Mouse (Mus musculus): ENCODE data around the gene Smap1.

Gene Smap1

GRCm38 (mm10) chr1:23920275-23920674, 1.8 kb downstream of the Smap1 start:
- no peak for DNase-seq (ENCODE audit: low spot score in 2 of 2)

GRCm38 (mm10) chr1:23919086-23919485, 3.0 kb downstream of the Smap1 start:
- no peak for DNase-seq (ENCODE audit: low spot score in 2 of 2)

- DNase-seq (ENCODE audit: low spot score in 2 of 2) = no peak
Measured at GRCm38 (mm10) chr1:23915483-23915882, 6.6 kb downstream of the Smap1 start.

- DNase-seq (ENCODE audit: low spot score in 2 of 2) = no peak
Measured at GRCm38 (mm10) chr1:23912988-23913387, 9.1 kb downstream of the Smap1 start.

- no peak for DNase-seq (ENCODE audit: low spot score in 2 of 2)
Measured at GRCm38 (mm10) chr1:23906082-23906481, 16.0 kb downstream of the Smap1 start.

GRCm38 (mm10) chr1:23903340-23903739, 18.8 kb downstream of the Smap1 start:
- no peak for DNase-seq (ENCODE audit: low spot score in 2 of 2)

GRCm38 (mm10) chr1:23902736-23903135, 19.4 kb downstream of the Smap1 start:
- DNase-seq (ENCODE audit: low spot score in 2 of 2) = no peak

GRCm38 (mm10) chr1:23899647-23900020, 22.5 kb downstream of the Smap1 start:
- DNase-seq (ENCODE audit: low spot score in 2 of 2) = no peak

GRCm38 (mm10) chr1:23899020-23899646, 23.0 kb downstream of the Smap1 start:
- no peak for DNase-seq (ENCODE audit: low spot score in 2 of 2)

- no peak for DNase-seq (ENCODE audit: low spot score in 2 of 2)
Measured at GRCm38 (mm10) chr1:23892072-23892471, 30.0 kb downstream of the Smap1 start.

GRCm38 (mm10) chr1:23884914-23885313, 37.2 kb downstream of the Smap1 start:
- no peak for DNase-seq (ENCODE audit: low spot score in 2 of 2)

- no peak for DNase-seq (ENCODE audit: low spot score in 2 of 2)
Measured at GRCm38 (mm10) chr1:23884087-23884668, 37.9 kb downstream of the Smap1 start.

- no peak for DNase-seq (ENCODE audit: low spot score in 2 of 2)
Measured at GRCm38 (mm10) chr1:23882681-23883080, 39.4 kb downstream of the Smap1 start.

- DNase-seq (ENCODE audit: low spot score in 2 of 2) = no peak
Measured at GRCm38 (mm10) chr1:23872194-23872593, 49.9 kb downstream of the Smap1 start.

GRCm38 (mm10) chr1:23867350-23867862, 54.7 kb downstream of the Smap1 start:
- peak in 1 of 2 experiments; percentile 3 for DNase-seq (ENCODE audit: low spot score in 2 of 2)

GRCm38 (mm10) chr1:23865566-23865965, 56.6 kb downstream of the Smap1 start:
- DNase-seq (ENCODE audit: low spot score in 2 of 2) = no peak

GRCm38 (mm10) chr1:23860944-23861343, 61.2 kb downstream of the Smap1 start:
- DNase-seq (ENCODE audit: low spot score in 2 of 2) = no peak

GRCm38 (mm10) chr1:23855623-23856022, 66.5 kb downstream of the Smap1 start:
- DNase-seq (ENCODE audit: low spot score in 2 of 2) = no peak

- DNase-seq (ENCODE audit: low spot score in 2 of 2) = no peak
Measured at GRCm38 (mm10) chr1:23846044-23846680, 76.0 kb downstream of the Smap1 start.

- DNase-seq (ENCODE audit: low spot score in 2 of 2) = no peak
Measured at GRCm38 (mm10) chr1:23845007-23845406, 77.1 kb downstream of the Smap1 start.

GRCm38 (mm10) chr1:23843790-23844189, 78.3 kb downstream of the Smap1 start:
- peak; percentile 4 to 7 for DNase-seq (ENCODE audit: low spot score in 2 of 2)

GRCm38 (mm10) chr1:23842629-23843028, 79.5 kb downstream of the Smap1 start:
- DNase-seq (ENCODE audit: low spot score in 2 of 2) = no peak

- DNase-seq (ENCODE audit: low spot score in 2 of 2) = no peak
Measured at GRCm38 (mm10) chr1:23840924-23841323, 81.2 kb downstream of the Smap1 start.
